Mouse (Mus musculus) limb, embryonic 14.5 days (tissue): ENCODE measurements around the gene Rab17. TPM values are rescaled to one million over a fixed set of nuclear protein-coding genes. Genes with fewer than 3 reads are reported as not detected.
A peak's percentile ranks its signal among the peaks of the same experiment; 100 is the strongest.

Source experiments
- ATAC-seq: fragments of 200-750 bp; cut with Nextera tagmentation; 2 replicates; pipeline ENCODE4 v1.8.0; 2017; ENCODE audit warnings: low read depth, moderate number of reproducible peaks, moderate TSS enrichment; ENCODE audit not compliant: low FRiP score
- DNase-seq: peaks from one replicate; pipeline ENCODE4 v3.0.0-alpha.2; 2015; ENCODE audit warnings: low spot score
- H3K27ac ChIP-seq: fragments of 300-500 bp; sonication (generic); replicated peaks from 2 replicates; pipeline ENCODE4 v1.5.1; 2014; ENCODE audit warnings: low read depth, mild to moderate bottlenecking, low read length, moderate library complexity, mixed read lengths
- H3K27me3 ChIP-seq: fragments of 300-500 bp; sonication (generic); 2 replicates; pipeline ENCODE4 v1.6.1; 2014; ENCODE audit warnings: low read length, mixed read lengths; ENCODE audit not compliant: control insufficient read depth, insufficient read depth
- H3K36me3 ChIP-seq: fragments of 300-500 bp; sonication (generic); 2 replicates; pipeline ENCODE4 v1.6.1; 2014; ENCODE audit warnings: mild to moderate bottlenecking, low read length, moderate library complexity, mixed read lengths; ENCODE audit not compliant: control insufficient read depth, insufficient read depth
- H3K4me1 ChIP-seq: fragments of 300-500 bp; sonication (generic); 2 replicates; pipeline ENCODE4 v1.6.1; 2014; ENCODE audit warnings: antibody characterized with exemption, low read length, mixed read lengths; ENCODE audit not compliant: control insufficient read depth, insufficient read depth
- H3K4me2 ChIP-seq: fragments of 300-500 bp; sonication (generic); replicated peaks from 2 replicates; pipeline ENCODE4 v1.6.1; 2014; ENCODE audit warnings: low read depth, mild to moderate bottlenecking, low read length, moderate library complexity; ENCODE audit not compliant: severe bottlenecking
- H3K4me3 ChIP-seq: fragments of 300-500 bp; sonication (generic); replicated peaks from 2 replicates; pipeline ENCODE4 v1.5.1; 2014; ENCODE audit warnings: low read length
- H3K9ac ChIP-seq: fragments of 300-500 bp; sonication (generic); 2 replicates; pipeline ENCODE4 v1.6.1; 2014; ENCODE audit warnings: mild to moderate bottlenecking, low read depth, low read length, moderate library complexity; ENCODE audit not compliant: severe bottlenecking
- H3K9me3 ChIP-seq: fragments of 300-500 bp; sonication (generic); 2 replicates; pipeline ENCODE4 v1.6.1; 2016; ENCODE audit warnings: low read length; ENCODE audit not compliant: control insufficient read depth
- POLR2A ChIP-seq: fragments of 200-500 bp; IDR thresholded peaks from 2 replicates; pipeline ENCODE4 v1.8.0; 2012; ENCODE audit warnings: inconsistent platforms, mild to moderate bottlenecking, moderate library complexity, borderline replicate concordance; ENCODE audit not compliant: insufficient read depth, insufficient read length; ENCODE audit errors: extremely low read depth
- WGBS: fragments of 180-500 bp; shearing (Covaris S2); extraction: QIAGEN DNeasy Blood & Tissue Kit; methylation state at CpG from one replicate; pipeline ENCODE4 v1.1.7; 2014; 5-methylcytosine and 5-hydroxymethylcytosine counted together
- polyA plus RNA-seq, 2 experiments: library from polyadenylated mRNA; depleted of rRNA in 1 of 2; stranded (reverse) in 1 of 2; unstranded in 1 of 2; fragments of >200 nt; fragmentation: Nextera tagmentation in 1 of 2; extraction: Ambion mirVana in 1 of 2; gene quantifications; 2 replicates each; pipeline versions ENCODE4 v1.2.1 to v1.2.3; 2012 to 2014

Gene Rab17
- polyA plus RNA-seq, 2 experiments: 0.78 to 1.0 TPM

GRCm38 (mm10) chr1:90967583-90967982 is 1.9 kb downstream of the Rab17 start:
- H3K27me3 ChIP-seq: no peaks in the 10 kb centered on the region
- no peak for TF ChIP-seq POLR2A
- H3K27ac ChIP-seq: no peak overlapping the region
- no peak overlapping the region for H3K9ac ChIP-seq
- H3K4me2 ChIP-seq: no peak overlapping the region
- no peak for ATAC-seq
- 75% methylated on average over 7 of the region's 7 CpGs for WGBS
- no peaks in the 10 kb centered on the region for H3K36me3 ChIP-seq
- no peak overlapping the region for H3K4me3 ChIP-seq
- peaks cover 5% of the 10 kb centered on the region; the same call in 1 of the 2 replicates for H3K4me1 ChIP-seq
- DNase-seq: no peak
- no peaks in the 10 kb centered on the region for H3K9me3 ChIP-seq

GRCm38 (mm10) chr1:90962994-90963393 is 6.5 kb downstream of the Rab17 start:
- H3K4me1 ChIP-seq: no peaks in the 10 kb centered on the region; the same call in 1 of the 2 replicates
- ATAC-seq: no peak
- H3K4me2 ChIP-seq: no peak overlapping the region
- H3K4me3 ChIP-seq: no peak overlapping the region
- H3K27me3 ChIP-seq: no peaks in the 10 kb centered on the region
- H3K9ac ChIP-seq: no peak overlapping the region
- no peak for TF ChIP-seq POLR2A
- 12% methylated on average over 3 of the region's 3 CpGs for WGBS
- no peak overlapping the region for H3K27ac ChIP-seq
- peak; percentile 47 for DNase-seq
- no peaks in the 10 kb centered on the region for H3K9me3 ChIP-seq
- H3K36me3 ChIP-seq: no peaks in the 10 kb centered on the region

- no peaks in the 10 kb centered on the region for H3K27me3 ChIP-seq
- TF ChIP-seq POLR2A: no peak
- ATAC-seq: no peak
- no peak overlapping the region for H3K9ac ChIP-seq
- no peaks in the 10 kb centered on the region for H3K36me3 ChIP-seq
- no peak for DNase-seq
- H3K27ac ChIP-seq: no peak overlapping the region
- no peak overlapping the region for H3K4me2 ChIP-seq
- H3K9me3 ChIP-seq: no peaks in the 10 kb centered on the region
- no peak overlapping the region for H3K4me3 ChIP-seq
- WGBS: 53% methylated on average over 4 of the region's 4 CpGs
- H3K4me1 ChIP-seq: no peaks in the 10 kb centered on the region; the same call in 1 of the 2 replicates
Measured at GRCm38 (mm10) chr1:90962526-90962925, 6.9 kb downstream of the Rab17 start.

GRCm38 (mm10) chr1:90956245-90957096 is 13.0 kb downstream of the Rab17 start:
- Histone ChIP-seq H3K4me2 (no peak overlapping the region), H3K36me3 (no peaks in the 10 kb centered on the region), H3K9me3 (no peaks in the 10 kb centered on the region), H3K4me1 (no peaks in the 10 kb centered on the region), H3K27me3 (no peaks in the 10 kb centered on the region), H3K9ac (no peak overlapping the region), H3K27ac (no peak overlapping the region), H3K4me3 (no peak overlapping the region)
- WGBS: 20% methylated on average over 6 of the region's 7 CpGs
- peak; percentile 82 for DNase-seq
- TF ChIP-seq POLR2A: no peak
- peak; percentile 82; the same call in 1 of the 2 replicates for ATAC-seq

GRCm38 (mm10) chr1:90953688-90954087 is 15.8 kb downstream of the Rab17 start:
- Histone ChIP-seq H3K27me3 (no peaks in the 10 kb centered on the region), H3K9me3 (no peaks in the 10 kb centered on the region), H3K4me3 (no peak overlapping the region), H3K27ac (no peak overlapping the region), H3K9ac (no peak overlapping the region), H3K4me2 (no peak overlapping the region), H3K4me1 (no peaks in the 10 kb centered on the region), H3K36me3 (no peaks in the 10 kb centered on the region)
- no peak for TF ChIP-seq POLR2A
- DNase-seq: no peak
- WGBS: 51% methylated on average over 11 of the region's 11 CpGs
- no peak for ATAC-seq
